Mouse (Mus musculus): Measurements from ENCODE around the gene Dnajb6. TPM values are rescaled to one million over a fixed set of nuclear protein-coding genes. Genes with fewer than 3 reads are reported as not detected.
"Not testable (repeated sequence)": the region's sequence is repeated elsewhere in the genome, so short reads cannot be mapped to it uniquely, and the experiment has no call there.

Dnajb6 gene
- polyA plus RNA-seq, 1 experiment from 2014 or later: 70.9 TPM

GRCm38 (mm10) chr5:29775437-29775836 is 39.9 kb downstream of the Dnajb6 start:
- H3K27me3 ChIP-seq (ENCODE audit: control insufficient read depth, insufficient read depth, low read depth, low read length): no peaks in the 10 kb centered on the region
- H3K9me3 ChIP-seq (replicated peaks; ENCODE audit: control insufficient read depth, low read length): no peaks in the 10 kb centered on the region
- H3K9ac ChIP-seq (ENCODE audit: low read depth, low read length): no peak overlapping the region
- ATAC-seq (ENCODE audit: low read depth): no peak
- H3K4me2 ChIP-seq (ENCODE audit: low read depth, low read length): no peak overlapping the region
- WGBS (ENCODE audit: insufficient replicate concordance): 69% methylated on average over 5 of the region's 5 CpGs
- H3K4me1 ChIP-seq (ENCODE audit: control insufficient read depth, low read depth, low read length): no peaks in the 10 kb centered on the region
- H3K27ac ChIP-seq (ENCODE audit: low read length): no peak overlapping the region
- H3K36me3 ChIP-seq (ENCODE audit: control insufficient read depth, insufficient read depth): peaks cover 6% of the 10 kb centered on the region; the same call in 1 of the 2 replicates
- no peak overlapping the region for H3K4me3 ChIP-seq (ENCODE audit: low read depth, low read length)

- ATAC-seq (ENCODE audit: low read depth): no peak
- Histone ChIP-seq H3K4me1 (ENCODE audit: control insufficient read depth, low read depth, low read length) (no peaks in the 10 kb centered on the region), H3K27me3 (ENCODE audit: control insufficient read depth, insufficient read depth, low read depth, low read length) (no peaks in the 10 kb centered on the region), H3K4me3 (ENCODE audit: low read depth, low read length) (no peak overlapping the region), H3K27ac (ENCODE audit: low read length) (no peak overlapping the region), H3K36me3 (ENCODE audit: control insufficient read depth, insufficient read depth) (0 out of 2 replicates have a peak, but pooled peaks cover 3% of the 10 kb centered on the region), H3K9ac (ENCODE audit: low read depth, low read length) (no peak overlapping the region), H3K9me3 (replicated peaks; ENCODE audit: control insufficient read depth, low read length) (no peaks in the 10 kb centered on the region), H3K4me2 (ENCODE audit: low read depth, low read length) (no peak overlapping the region)
- 87% methylated on average over 6 of the region's 6 CpGs for WGBS (ENCODE audit: insufficient replicate concordance)
Observed at GRCm38 (mm10) chr5:29778029-29778428, 42.5 kb downstream of the Dnajb6 start.

GRCm38 (mm10) chr5:29779733-29780132 is 44.2 kb downstream of the Dnajb6 start:
- H3K27ac ChIP-seq (ENCODE audit: low read length); H3K9me3 ChIP-seq (replicated peaks; ENCODE audit: control insufficient read depth, low read length); H3K4me2 ChIP-seq (ENCODE audit: low read depth, low read length); H3K27me3 ChIP-seq (ENCODE audit: control insufficient read depth, insufficient read depth, low read depth, low read length); H3K36me3 ChIP-seq (ENCODE audit: control insufficient read depth, insufficient read depth); H3K4me3 ChIP-seq (ENCODE audit: low read depth, low read length); H3K4me1 ChIP-seq (ENCODE audit: control insufficient read depth, low read depth, low read length); H3K9ac ChIP-seq (ENCODE audit: low read depth, low read length): not testable (repeated sequence)
- peak; percentile 56 for ATAC-seq (ENCODE audit: low read depth)
- WGBS (ENCODE audit: insufficient replicate concordance): 60% methylated on average over 8 of the region's 9 CpGs

- H3K27ac ChIP-seq (ENCODE audit: low read length): no peak overlapping the region
- no peaks in the 10 kb centered on the region for H3K4me1 ChIP-seq (ENCODE audit: control insufficient read depth, low read depth, low read length)
- H3K36me3 ChIP-seq (ENCODE audit: control insufficient read depth, insufficient read depth): no peaks in the 10 kb centered on the region
- H3K4me2 ChIP-seq (ENCODE audit: low read depth, low read length): no peak overlapping the region
- H3K9ac ChIP-seq (ENCODE audit: low read depth, low read length): no peak overlapping the region
- no peaks in the 10 kb centered on the region for H3K27me3 ChIP-seq (ENCODE audit: control insufficient read depth, insufficient read depth, low read depth, low read length)
- no peak for ATAC-seq (ENCODE audit: low read depth)
- H3K4me3 ChIP-seq (ENCODE audit: low read depth, low read length): no peak overlapping the region
- WGBS (ENCODE audit: insufficient replicate concordance): 94% methylated on average over 3 of the region's 3 CpGs
- H3K9me3 ChIP-seq (replicated peaks; ENCODE audit: control insufficient read depth, low read length): no peaks in the 10 kb centered on the region
Observed at GRCm38 (mm10) chr5:29782261-29782660, 46.8 kb downstream of the Dnajb6 start.

- H3K27me3 ChIP-seq (ENCODE audit: control insufficient read depth, insufficient read depth, low read depth, low read length); ATAC-seq (ENCODE audit: low read depth); H3K4me1 ChIP-seq (ENCODE audit: control insufficient read depth, low read depth, low read length); H3K4me2 ChIP-seq (ENCODE audit: low read depth, low read length); H3K9me3 ChIP-seq (replicated peaks; ENCODE audit: control insufficient read depth, low read length); H3K36me3 ChIP-seq (ENCODE audit: control insufficient read depth, insufficient read depth); H3K4me3 ChIP-seq (ENCODE audit: low read depth, low read length); H3K27ac ChIP-seq (ENCODE audit: low read length); H3K9ac ChIP-seq (ENCODE audit: low read depth, low read length): not testable (repeated sequence)
- WGBS (ENCODE audit: insufficient replicate concordance): 67% methylated on average over 9 of the region's 13 CpGs
Observed at GRCm38 (mm10) chr5:29784906-29785305, 49.4 kb downstream of the Dnajb6 start.

- not testable (repeated sequence) for H3K4me1 ChIP-seq (ENCODE audit: control insufficient read depth, low read depth, low read length); H3K36me3 ChIP-seq (ENCODE audit: control insufficient read depth, insufficient read depth); H3K9ac ChIP-seq (ENCODE audit: low read depth, low read length); H3K27me3 ChIP-seq (ENCODE audit: control insufficient read depth, insufficient read depth, low read depth, low read length); H3K9me3 ChIP-seq (replicated peaks; ENCODE audit: control insufficient read depth, low read length); H3K4me2 ChIP-seq (ENCODE audit: low read depth, low read length); H3K4me3 ChIP-seq (ENCODE audit: low read depth, low read length); H3K27ac ChIP-seq (ENCODE audit: low read length); ATAC-seq (ENCODE audit: low read depth)
- WGBS (ENCODE audit: insufficient replicate concordance): 83% methylated on average over 1 of the region's 11 CpGs
Observed at GRCm38 (mm10) chr5:29785953-29786352, 50.5 kb downstream of the Dnajb6 start.

- H3K9me3 ChIP-seq (replicated peaks; ENCODE audit: control insufficient read depth, low read length); ATAC-seq (ENCODE audit: low read depth); H3K27me3 ChIP-seq (ENCODE audit: control insufficient read depth, insufficient read depth, low read depth, low read length); H3K9ac ChIP-seq (ENCODE audit: low read depth, low read length); H3K27ac ChIP-seq (ENCODE audit: low read length); H3K4me1 ChIP-seq (ENCODE audit: control insufficient read depth, low read depth, low read length); H3K4me2 ChIP-seq (ENCODE audit: low read depth, low read length); H3K36me3 ChIP-seq (ENCODE audit: control insufficient read depth, insufficient read depth); H3K4me3 ChIP-seq (ENCODE audit: low read depth, low read length): not testable (repeated sequence)
- 75% methylated on average over 5 of the region's 8 CpGs for WGBS (ENCODE audit: insufficient replicate concordance)
Observed at GRCm38 (mm10) chr5:29794933-29795332, 59.4 kb downstream of the Dnajb6 start.

GRCm38 (mm10) chr5:29808940-29809339 is 73.5 kb downstream of the Dnajb6 start:
- Histone ChIP-seq H3K9me3 (replicated peaks; ENCODE audit: control insufficient read depth, low read length) (no peaks in the 10 kb centered on the region), H3K27ac (ENCODE audit: low read length) (no peak overlapping the region), H3K4me3 (ENCODE audit: low read depth, low read length) (no peak overlapping the region), H3K9ac (ENCODE audit: low read depth, low read length) (no peak overlapping the region), H3K4me1 (ENCODE audit: control insufficient read depth, low read depth, low read length) (no peaks in the 10 kb centered on the region), H3K27me3 (ENCODE audit: control insufficient read depth, insufficient read depth, low read depth, low read length) (no peaks in the 10 kb centered on the region), H3K36me3 (ENCODE audit: control insufficient read depth, insufficient read depth) (no peaks in the 10 kb centered on the region), H3K4me2 (ENCODE audit: low read depth, low read length) (no peak overlapping the region)
- 71% methylated on average over 1 of the region's 1 CpGs for WGBS (ENCODE audit: insufficient replicate concordance)
- ATAC-seq (ENCODE audit: low read depth): no peak

GRCm38 (mm10) chr5:29811377-29811921 is 76.0 kb downstream of the Dnajb6 start:
- not testable (repeated sequence) for H3K9ac ChIP-seq (ENCODE audit: low read depth, low read length); H3K4me1 ChIP-seq (ENCODE audit: control insufficient read depth, low read depth, low read length); H3K4me3 ChIP-seq (ENCODE audit: low read depth, low read length); H3K4me2 ChIP-seq (ENCODE audit: low read depth, low read length); H3K9me3 ChIP-seq (replicated peaks; ENCODE audit: control insufficient read depth, low read length); ATAC-seq (ENCODE audit: low read depth); H3K27me3 ChIP-seq (ENCODE audit: control insufficient read depth, insufficient read depth, low read depth, low read length); H3K27ac ChIP-seq (ENCODE audit: low read length); H3K36me3 ChIP-seq (ENCODE audit: control insufficient read depth, insufficient read depth)
- WGBS (ENCODE audit: insufficient replicate concordance): 69% methylated on average over 7 of the region's 7 CpGs

Measured in liver, embryonic 16.5 days (tissue).